Mouse (Mus musculus) limb, embryonic 14.5 days (tissue): Measurements from ENCODE around the gene Nufip2. TPM values are rescaled to one million over a fixed set of nuclear protein-coding genes. Genes with fewer than 3 reads are reported as not detected.

ENCODE experiments used
- ATAC-seq: fragments of 200-750 bp; cut with Nextera tagmentation; 2 replicates; pipeline ENCODE4 v1.8.0; 2017; ENCODE audit warnings: low read depth, moderate number of reproducible peaks, moderate TSS enrichment; ENCODE audit not compliant: low FRiP score
- DNase-seq: peaks from one replicate; pipeline ENCODE4 v3.0.0-alpha.2; 2015; ENCODE audit warnings: low spot score
- H3K27ac ChIP-seq: fragments of 300-500 bp; sonication (generic); replicated peaks from 2 replicates; pipeline ENCODE4 v1.5.1; 2014; ENCODE audit warnings: low read depth, mild to moderate bottlenecking, low read length, moderate library complexity, mixed read lengths
- H3K27me3 ChIP-seq: fragments of 300-500 bp; sonication (generic); 2 replicates; pipeline ENCODE4 v1.6.1; 2014; ENCODE audit warnings: low read length, mixed read lengths; ENCODE audit not compliant: control insufficient read depth, insufficient read depth
- H3K36me3 ChIP-seq: fragments of 300-500 bp; sonication (generic); 2 replicates; pipeline ENCODE4 v1.6.1; 2014; ENCODE audit warnings: mild to moderate bottlenecking, low read length, moderate library complexity, mixed read lengths; ENCODE audit not compliant: control insufficient read depth, insufficient read depth
- H3K4me1 ChIP-seq: fragments of 300-500 bp; sonication (generic); 2 replicates; pipeline ENCODE4 v1.6.1; 2014; ENCODE audit warnings: antibody characterized with exemption, low read length, mixed read lengths; ENCODE audit not compliant: control insufficient read depth, insufficient read depth
- H3K4me2 ChIP-seq: fragments of 300-500 bp; sonication (generic); replicated peaks from 2 replicates; pipeline ENCODE4 v1.6.1; 2014; ENCODE audit warnings: low read depth, mild to moderate bottlenecking, low read length, moderate library complexity; ENCODE audit not compliant: severe bottlenecking
- H3K4me3 ChIP-seq: fragments of 300-500 bp; sonication (generic); replicated peaks from 2 replicates; pipeline ENCODE4 v1.5.1; 2014; ENCODE audit warnings: low read length
- H3K9ac ChIP-seq: fragments of 300-500 bp; sonication (generic); 2 replicates; pipeline ENCODE4 v1.6.1; 2014; ENCODE audit warnings: mild to moderate bottlenecking, low read depth, low read length, moderate library complexity; ENCODE audit not compliant: severe bottlenecking
- H3K9me3 ChIP-seq: fragments of 300-500 bp; sonication (generic); 2 replicates; pipeline ENCODE4 v1.6.1; 2016; ENCODE audit warnings: low read length; ENCODE audit not compliant: control insufficient read depth
- POLR2A ChIP-seq: fragments of 200-500 bp; IDR thresholded peaks from 2 replicates; pipeline ENCODE4 v1.8.0; 2012; ENCODE audit warnings: inconsistent platforms, mild to moderate bottlenecking, moderate library complexity, borderline replicate concordance; ENCODE audit not compliant: insufficient read depth, insufficient read length; ENCODE audit errors: extremely low read depth
- WGBS: fragments of 180-500 bp; shearing (Covaris S2); extraction: QIAGEN DNeasy Blood & Tissue Kit; methylation state at CpG from one replicate; pipeline ENCODE4 v1.1.7; 2014; 5-methylcytosine and 5-hydroxymethylcytosine counted together
- polyA plus RNA-seq, 2 experiments: library from polyadenylated mRNA; depleted of rRNA in 1 of 2; stranded (reverse) in 1 of 2; unstranded in 1 of 2; fragments of >200 nt; fragmentation: Nextera tagmentation in 1 of 2; extraction: Ambion mirVana in 1 of 2; gene quantifications; 2 replicates each; pipeline versions ENCODE4 v1.2.1 to v1.2.3; 2012 to 2014

Gene Nufip2
- polyA plus RNA-seq, 2 experiments, result 5.8 to 21.3 TPM

GRCm38 (mm10) chr11:77687541-77688131 lies 1.7 kb downstream of the Nufip2 start:
- no peak for ATAC-seq
- DNase-seq, result peak; percentile 41
- Histone ChIP-seq H3K9me3 (no peaks in the 10 kb centered on the region), H3K27ac (peak overlapping the region; percentile 98), H3K36me3 (peaks cover 23% of the 10 kb centered on the region), H3K4me2 (peak overlapping the region; percentile 65), H3K4me1 (peaks cover 4% of the 10 kb centered on the region; the same call in 1 of the 2 replicates), H3K4me3 (peak overlapping the region; percentile 80), H3K9ac (peak overlapping the region; percentile 98), H3K27me3 (no peaks in the 10 kb centered on the region)
- WGBS, result under 1% methylated on average over 21 of the region's 40 CpGs
- TF ChIP-seq POLR2A, result no peak

- TF ChIP-seq POLR2A, result no peak
- peaks cover 66% of the 10 kb centered on the region for H3K36me3 ChIP-seq
- WGBS, result 96% methylated on average over 3 of the region's 3 CpGs
- DNase-seq (no peak), ATAC-seq (no peak)
- H3K4me2 ChIP-seq, result no peak overlapping the region
- H3K4me1 ChIP-seq, result peaks cover 4% of the 10 kb centered on the region; the same call in 1 of the 2 replicates
- no peaks in the 10 kb centered on the region for H3K9me3 ChIP-seq
- no peak overlapping the region for H3K27ac ChIP-seq
- no peak overlapping the region for H3K9ac ChIP-seq
- no peaks in the 10 kb centered on the region for H3K27me3 ChIP-seq
- no peak overlapping the region for H3K4me3 ChIP-seq
These were observed 7.1 kb downstream of the Nufip2 start for GRCm38 (mm10) chr11:77693026-77693425.

- no peak for TF ChIP-seq POLR2A
- WGBS, result 72% methylated on average over 2 of the region's 2 CpGs
- Histone ChIP-seq H3K9me3 (no peaks in the 10 kb centered on the region), H3K9ac (no peak overlapping the region), H3K4me2 (no peak overlapping the region), H3K27me3 (no peaks in the 10 kb centered on the region), H3K36me3 (peaks cover 69% of the 10 kb centered on the region), H3K27ac (no peak overlapping the region), H3K4me3 (no peak overlapping the region), H3K4me1 (no peaks in the 10 kb centered on the region; the same call in 1 of the 2 replicates)
- ATAC-seq (no peak), DNase-seq (no peak)
These were observed 11.3 kb downstream of the Nufip2 start for GRCm38 (mm10) chr11:77697232-77697631.

GRCm38 (mm10) chr11:77705920-77706319 lies 20.0 kb downstream of the Nufip2 start:
- Histone ChIP-seq H3K27ac (no peak overlapping the region), H3K4me2 (no peak overlapping the region), H3K4me1 (no peaks in the 10 kb centered on the region), H3K36me3 (peaks cover 59% of the 10 kb centered on the region), H3K9me3 (no peaks in the 10 kb centered on the region), H3K27me3 (no peaks in the 10 kb centered on the region), H3K4me3 (no peak overlapping the region), H3K9ac (no peak overlapping the region)
- WGBS, result 85% methylated on average over 3 of the region's 3 CpGs
- DNase-seq, result no peak
- ATAC-seq, result no peak
- no peak for TF ChIP-seq POLR2A

- Histone ChIP-seq H3K9ac (no peak overlapping the region), H3K27ac (no peak overlapping the region), H3K4me1 (no peaks in the 10 kb centered on the region), H3K36me3 (peaks cover 44% of the 10 kb centered on the region), H3K4me2 (no peak overlapping the region), H3K4me3 (no peak overlapping the region), H3K9me3 (no peaks in the 10 kb centered on the region), H3K27me3 (no peaks in the 10 kb centered on the region)
- DNase-seq, result no peak
- ATAC-seq, result no peak
- no peak for TF ChIP-seq POLR2A
- 71% methylated on average over 3 of the region's 3 CpGs for WGBS
These were observed 23.1 kb downstream of the Nufip2 start for GRCm38 (mm10) chr11:77709039-77709438.
